Mouse (Mus musculus) kidney, adult 18-20 months (tissue): ENCODE measurements around the gene Cacna2d1.

Experiments used
- DNase-seq: peaks from one replicate; pipeline ENCODE4 v3.0.0; 2021

The Cacna2d1 gene

GRCm38 (mm10) chr5:15934376-15935233 lies at the start of gene Cacna2d1:
Gene Cacna2d1 (plus strand): TSS chr5:15934691.
- DNase-seq: peak; percentile 38

GRCm38 (mm10) chr5:15895098-15895497 lies 39.4 kb upstream of the Cacna2d1 start:
- DNase-seq: no peak

DNA sequence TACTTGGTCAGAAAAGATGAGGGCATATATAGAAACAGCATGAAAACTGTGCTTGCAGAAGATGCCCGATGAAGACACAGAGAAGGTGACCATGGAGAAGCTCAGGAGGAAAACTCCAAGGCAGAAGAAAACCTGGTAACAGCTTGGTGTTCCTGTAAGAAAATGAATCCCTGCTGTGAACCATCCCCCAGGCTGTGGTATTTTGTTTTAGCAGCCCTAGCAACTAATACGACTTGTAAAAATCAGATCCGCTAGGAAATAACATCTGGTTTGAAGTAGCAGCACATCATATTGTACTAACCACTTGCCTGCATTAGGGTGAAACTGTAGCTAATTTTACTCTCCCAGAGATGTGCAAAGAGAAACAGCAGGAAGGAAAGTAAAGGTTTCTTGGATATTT lies 37.8 kb upstream of the Cacna2d1 start:
- DNase-seq: no peak

DNA sequence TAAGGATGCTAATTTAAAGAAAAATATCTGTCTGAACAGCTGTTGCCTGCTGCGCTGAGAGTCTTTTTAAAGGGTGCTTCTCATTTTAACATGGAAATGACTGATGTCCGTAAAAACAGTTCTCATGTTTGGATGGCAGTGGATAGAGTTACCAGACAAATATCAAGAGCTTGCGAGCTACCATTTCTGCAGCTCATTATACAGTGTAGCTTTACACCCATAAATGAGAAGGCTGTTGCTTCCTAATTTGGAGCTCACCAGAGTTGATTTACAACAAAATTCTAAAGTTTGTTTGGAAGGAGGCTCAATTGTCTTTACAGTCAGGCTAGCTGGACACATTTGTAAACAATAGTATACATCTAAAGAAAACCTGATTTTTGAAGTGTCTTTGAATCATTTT lies 28.0 kb upstream of the Cacna2d1 start:
- no peak for DNase-seq

DNA sequence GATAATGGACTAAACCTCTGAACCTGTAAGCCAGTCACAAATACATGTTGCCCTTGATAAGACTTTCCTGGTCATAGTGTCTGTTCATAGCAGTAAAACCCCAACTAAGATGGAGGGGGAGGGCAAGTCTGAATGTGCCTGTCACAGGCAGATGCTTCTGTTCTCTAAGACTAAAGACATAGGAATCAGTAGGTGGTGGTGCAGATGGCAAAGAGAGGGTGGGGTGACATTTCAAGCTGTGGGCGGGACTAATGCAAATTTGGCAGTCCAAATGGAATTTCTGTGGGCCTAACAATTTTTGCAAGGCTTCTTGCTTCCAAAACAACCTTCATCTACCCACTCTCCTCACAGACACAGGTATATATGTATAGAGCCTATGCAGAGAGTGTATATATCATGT lies 19.6 kb upstream of the Cacna2d1 start:
- no peak for DNase-seq

GRCm38 (mm10) chr5:15928506-15928905 lies 6.0 kb upstream of the Cacna2d1 start:
- no peak for DNase-seq

GRCm38 (mm10) chr5:15933017-15933416 lies 1.5 kb upstream of the Cacna2d1 start:
- no peak for DNase-seq

DNA sequence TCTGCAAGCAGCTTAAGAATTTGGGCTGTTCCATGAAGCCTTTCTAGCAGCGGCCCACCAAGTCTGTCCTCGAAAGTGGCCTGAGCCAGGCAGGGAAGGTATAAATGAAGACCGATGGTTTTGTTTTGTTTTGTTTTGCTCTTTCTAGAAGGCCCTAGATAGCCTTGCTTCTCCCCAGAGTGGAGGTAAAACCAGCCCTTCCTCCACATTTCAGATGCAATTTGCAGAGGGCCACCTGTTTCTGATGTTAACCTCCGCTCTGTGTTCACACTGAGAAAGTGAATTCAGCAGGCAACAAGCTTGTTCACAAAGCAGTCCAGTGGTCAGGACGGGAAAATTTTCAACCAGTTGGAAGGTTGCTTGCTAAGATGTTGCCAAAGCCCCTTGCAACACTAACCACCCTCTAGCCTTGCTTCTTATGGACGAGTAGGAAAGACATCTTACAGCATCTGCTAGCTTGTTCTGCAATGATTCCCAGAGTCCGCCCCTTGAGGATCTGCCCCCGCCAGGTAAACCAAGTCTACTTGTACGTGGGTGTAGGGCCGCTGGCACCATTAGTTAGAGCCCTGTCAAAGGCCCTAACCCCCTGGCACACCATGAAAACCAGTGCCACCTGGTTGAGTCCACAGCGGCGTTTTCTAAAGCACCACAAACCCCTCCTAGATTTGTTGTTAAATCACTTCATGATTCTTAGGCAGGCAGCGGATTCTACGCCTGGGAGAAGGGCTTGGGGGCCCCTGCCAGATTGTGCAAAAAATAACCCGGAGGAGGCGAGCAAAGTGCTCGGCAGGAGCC lies 713 bp upstream of the Cacna2d1 start:
- DNase-seq: no peak

- no peak for DNase-seq
These were observed 790 bp downstream of the Cacna2d1 start for GRCm38 (mm10) chr5:15935234-15935728.

GRCm38 (mm10) chr5:15935831-15936710 lies 1.6 kb downstream of the Cacna2d1 start:
- no peak for DNase-seq

- no peak for DNase-seq
These were observed 6.8 kb downstream of the Cacna2d1 start for GRCm38 (mm10) chr5:15941191-15941725.

DNA sequence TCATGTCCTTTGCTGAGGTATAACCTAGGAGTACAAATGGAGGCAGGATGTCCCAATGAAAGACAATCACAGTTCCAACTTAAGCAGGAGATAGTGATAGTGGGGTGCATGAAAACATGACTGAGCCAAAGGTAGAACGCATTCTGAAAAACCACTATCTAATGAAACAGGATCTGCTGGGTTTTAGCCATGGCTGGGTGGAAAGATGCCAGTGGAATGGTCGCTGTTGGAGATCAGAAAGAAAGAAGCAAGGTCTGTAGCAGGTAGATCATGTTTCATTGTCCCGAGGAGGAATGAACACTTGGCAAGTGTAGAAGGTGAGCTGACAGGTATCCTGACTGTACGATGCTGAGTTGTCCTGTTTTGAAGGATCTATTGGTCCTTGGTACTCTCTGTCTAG lies 7.6 kb downstream of the Cacna2d1 start:
- DNase-seq: no peak

DNA sequence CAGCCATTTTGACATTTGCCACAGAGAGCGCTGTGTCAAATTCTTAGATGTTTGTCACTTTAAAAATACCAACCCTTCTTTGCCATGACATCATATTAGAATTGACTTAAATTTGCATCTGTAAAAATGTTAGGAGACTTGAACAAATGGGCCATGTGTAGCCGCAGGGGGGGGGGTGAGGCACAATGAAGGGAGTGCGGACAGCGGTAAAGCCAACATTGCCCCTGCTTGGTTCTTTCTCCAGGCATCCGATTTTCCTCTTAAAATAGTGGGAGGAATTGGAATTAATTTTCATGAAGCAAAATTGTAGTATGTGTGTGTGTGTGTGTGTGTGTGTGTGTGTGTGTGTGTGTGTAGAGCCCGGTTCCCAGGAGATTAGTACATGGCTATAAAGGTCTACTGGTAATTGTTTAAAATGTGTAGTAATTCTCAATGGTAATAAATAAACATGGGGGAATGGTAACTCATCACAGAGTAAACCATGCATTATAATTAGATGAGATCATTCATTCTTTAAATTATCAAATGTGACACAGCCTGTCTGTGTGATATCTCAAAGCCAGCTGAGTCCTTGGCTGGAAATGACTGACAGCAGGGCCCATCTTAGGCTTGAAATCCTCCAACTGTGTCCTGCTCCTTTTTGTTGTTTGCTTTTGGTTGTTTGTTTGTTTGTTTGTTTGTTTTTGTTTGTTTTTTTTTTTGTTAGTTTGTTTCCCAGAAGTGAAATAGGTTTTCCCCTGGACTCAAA lies 14.0 kb downstream of the Cacna2d1 start:
- no peak for DNase-seq

GRCm38 (mm10) chr5:15959760-15960159 lies 25.3 kb downstream of the Cacna2d1 start:
- DNase-seq: no peak

- no peak for DNase-seq
These were observed 27.4 kb downstream of the Cacna2d1 start for GRCm38 (mm10) chr5:15961866-15962265.

- no peak for DNase-seq
These were observed 32.4 kb downstream of the Cacna2d1 start for GRCm38 (mm10) chr5:15966888-15967287.

DNA sequence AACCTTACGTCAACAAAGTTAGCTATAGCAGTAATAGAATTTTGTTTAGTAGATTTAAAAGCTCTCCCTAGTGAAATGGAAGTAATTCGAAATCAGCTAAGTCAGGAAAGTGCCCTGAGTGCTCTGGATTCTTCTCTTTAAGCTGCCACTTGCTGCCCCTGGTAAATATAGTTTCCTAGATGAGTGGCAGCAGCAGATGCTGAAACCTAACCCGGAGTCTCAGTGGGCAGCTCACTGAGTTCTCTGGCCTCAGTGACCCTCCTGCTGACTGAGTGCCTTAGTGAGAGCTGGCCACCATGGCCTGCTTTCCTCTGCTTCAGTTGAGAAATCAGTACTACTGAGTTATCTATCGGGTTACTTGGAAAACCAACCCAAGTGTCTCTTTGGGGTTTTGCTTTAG lies 37.3 kb downstream of the Cacna2d1 start:
- no peak for DNase-seq

DNA sequence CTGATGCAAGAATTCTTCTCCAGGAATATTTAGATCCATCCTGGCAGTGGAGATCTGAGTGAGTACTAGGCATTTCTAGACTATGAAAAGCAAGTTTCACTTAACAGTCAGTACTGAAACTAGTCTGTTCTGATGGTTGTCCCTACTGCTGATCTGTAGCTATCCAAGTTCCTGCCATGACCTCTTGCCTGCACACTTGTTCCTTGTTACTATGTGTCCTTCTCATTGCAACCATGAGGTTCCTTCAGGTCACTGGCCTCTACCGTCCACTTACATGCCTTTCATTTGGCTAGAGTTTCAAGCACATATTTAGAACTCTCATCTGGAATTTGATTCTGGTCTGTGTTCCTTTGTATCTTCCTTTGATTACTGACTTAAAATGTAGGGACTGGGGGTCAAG lies 37.9 kb downstream of the Cacna2d1 start:
- no peak for DNase-seq

- no peak for DNase-seq
These were observed 40.2 kb downstream of the Cacna2d1 start for GRCm38 (mm10) chr5:15974652-15975051.

DNA sequence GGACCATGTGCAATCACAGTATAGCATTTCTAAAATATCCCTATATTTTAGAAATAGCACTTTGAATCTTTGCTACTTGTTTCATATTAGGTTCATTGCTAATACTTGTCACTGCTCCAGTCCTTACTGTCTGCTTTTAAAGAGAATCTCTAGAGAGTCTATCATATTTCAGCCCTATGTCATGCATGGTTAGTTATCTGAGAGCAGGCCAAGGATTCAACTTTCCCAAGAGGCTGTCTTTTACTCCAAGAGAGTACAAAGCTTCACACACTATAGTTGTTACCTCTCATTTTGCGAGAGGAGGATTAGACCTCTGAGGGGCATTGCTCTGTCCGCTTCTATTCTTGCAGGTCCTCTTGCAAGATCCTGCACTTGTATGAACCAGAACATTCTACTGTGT lies 44.7 kb downstream of the Cacna2d1 start:
- no peak for DNase-seq

DNA sequence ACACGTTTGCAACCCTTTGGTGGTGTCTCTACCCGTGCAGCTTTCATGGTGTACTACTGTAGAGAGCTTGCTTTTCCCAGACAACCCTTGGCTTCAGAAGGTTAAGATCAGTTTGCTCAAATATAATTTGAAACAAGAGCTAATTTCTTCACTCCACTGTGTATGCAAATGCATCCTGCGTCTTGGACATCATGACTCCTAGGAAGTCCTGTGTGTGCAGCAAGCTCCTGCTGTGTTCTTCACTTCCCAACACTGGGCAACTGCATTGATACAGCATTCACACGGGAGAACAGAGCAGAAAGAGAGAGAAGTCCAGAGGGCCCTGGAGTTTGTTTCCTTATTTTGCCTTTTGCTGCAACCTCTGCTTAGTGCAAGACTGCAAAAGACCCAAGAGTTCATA lies 48.1 kb downstream of the Cacna2d1 start:
- no peak for DNase-seq

- DNase-seq: no peak
These were observed 48.9 kb downstream of the Cacna2d1 start for GRCm38 (mm10) chr5:15983354-15983753.
